Mouse (Mus musculus) CD8-positive naive resting alpha-beta T cell, adult 2 months (primary cell): ENCODE measurements around the gene Gm20683.
"Not testable (repeated sequence)": the region's sequence is repeated elsewhere in the genome, so short reads cannot be mapped to it uniquely, and the experiment has no call there.

Experiments used
- DNase-seq, 2 experiments: peaks; one replicate each; pipeline ENCODE4 v3.0.0; 2022; ENCODE audit warnings: low read depth in 2 of 2, low spot score in 2 of 2

Gene Gm20683

DNA sequence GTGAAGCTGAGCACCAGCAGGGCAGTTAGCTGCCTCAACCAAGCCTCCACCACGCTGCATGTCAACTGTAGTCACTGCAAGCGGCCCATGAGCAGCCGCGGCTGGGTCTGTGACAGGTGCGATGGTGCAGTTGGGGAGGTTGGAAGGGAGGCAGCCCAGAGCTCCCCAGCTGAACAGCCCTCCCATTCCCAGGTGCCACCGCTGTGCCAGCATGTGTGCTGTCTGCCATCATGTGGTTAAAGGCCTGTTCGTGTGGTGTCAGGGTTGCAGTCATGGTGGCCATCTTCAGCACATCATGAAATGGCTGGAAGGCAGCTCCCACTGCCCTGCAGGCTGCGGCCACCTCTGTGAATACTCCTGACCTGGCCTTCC lies 13.4 kb downstream of the Gm20683 start:
- DNase-seq = no peak

DNA sequence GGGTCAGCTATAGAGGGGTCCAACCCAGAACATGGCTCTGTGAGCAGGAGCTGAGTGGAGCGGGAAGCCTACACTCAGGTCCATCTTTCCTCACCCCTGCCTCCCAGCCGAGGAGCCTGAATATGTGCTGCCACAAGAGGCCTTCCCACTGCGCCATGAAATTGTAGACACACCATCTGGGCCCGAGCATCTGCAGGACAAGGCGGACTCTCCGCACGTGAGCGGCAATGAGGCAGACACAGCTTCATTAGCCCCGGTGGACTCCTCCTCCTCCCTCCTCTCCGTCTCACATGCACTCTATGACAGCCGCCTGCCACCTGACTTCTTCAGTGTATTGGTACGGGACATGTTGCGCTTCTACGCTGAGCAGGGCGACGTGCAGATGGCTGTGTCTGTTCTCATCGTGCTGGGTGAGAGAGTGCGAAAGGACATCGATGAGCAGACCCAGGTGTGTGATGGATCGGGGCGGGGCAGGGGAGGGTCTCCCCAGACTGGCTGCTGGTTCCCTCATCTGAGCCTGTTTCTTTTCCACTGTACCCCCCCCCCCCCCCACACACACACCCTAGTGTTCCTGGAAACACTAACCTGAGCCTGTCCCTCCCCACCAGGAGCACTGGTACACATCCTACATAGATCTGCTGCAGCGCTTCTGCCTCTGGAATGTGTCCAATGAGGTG lies 13.9 kb downstream of the Gm20683 start:
- DNase-seq = no peak

DNA sequence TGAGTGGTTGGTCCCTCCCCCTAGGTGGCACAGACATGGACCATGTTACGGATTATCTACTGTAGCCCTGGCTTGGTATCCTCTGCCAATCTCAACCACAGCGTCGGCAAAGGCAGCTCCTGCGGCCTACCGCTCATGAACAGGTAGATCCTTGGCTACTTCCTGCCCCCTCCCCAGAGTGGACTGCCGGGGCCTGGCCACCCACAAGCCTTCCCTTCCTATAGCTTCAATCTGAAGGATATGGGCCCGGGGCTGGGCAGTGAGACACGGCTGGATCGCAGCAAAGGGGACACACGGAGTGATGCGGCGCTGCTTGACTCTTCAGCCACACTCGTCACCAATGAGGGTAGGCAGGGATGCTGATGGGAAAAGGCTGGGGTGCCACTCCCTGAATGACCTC lies 14.6 kb downstream of the Gm20683 start:
- DNase-seq = no peak

- DNase-seq = no peak
Measured at GRCm38 (mm10) chr17:25825984-25826570, 15.5 kb downstream of the Gm20683 start.

DNA sequence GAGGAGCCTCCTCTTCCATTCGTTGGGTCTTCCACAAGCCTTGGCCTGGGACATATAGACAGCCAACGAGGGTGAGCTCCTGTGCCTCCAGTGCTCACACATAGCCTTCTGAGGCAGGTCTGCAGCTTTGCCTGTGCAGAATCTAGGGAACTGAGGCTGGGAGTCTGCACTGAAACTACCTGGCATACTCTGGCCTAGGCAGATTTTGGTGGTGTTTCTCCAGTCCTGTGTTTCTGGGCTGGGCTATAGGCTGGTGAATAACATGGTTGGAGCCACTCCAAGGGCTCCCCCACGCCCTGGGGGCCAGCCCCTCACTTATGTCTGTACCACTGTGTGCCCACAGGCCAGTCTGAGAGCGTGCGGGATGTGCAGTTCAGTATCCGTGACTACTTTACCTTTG lies 16.3 kb downstream of the Gm20683 start:
- DNase-seq = no peak

DNA sequence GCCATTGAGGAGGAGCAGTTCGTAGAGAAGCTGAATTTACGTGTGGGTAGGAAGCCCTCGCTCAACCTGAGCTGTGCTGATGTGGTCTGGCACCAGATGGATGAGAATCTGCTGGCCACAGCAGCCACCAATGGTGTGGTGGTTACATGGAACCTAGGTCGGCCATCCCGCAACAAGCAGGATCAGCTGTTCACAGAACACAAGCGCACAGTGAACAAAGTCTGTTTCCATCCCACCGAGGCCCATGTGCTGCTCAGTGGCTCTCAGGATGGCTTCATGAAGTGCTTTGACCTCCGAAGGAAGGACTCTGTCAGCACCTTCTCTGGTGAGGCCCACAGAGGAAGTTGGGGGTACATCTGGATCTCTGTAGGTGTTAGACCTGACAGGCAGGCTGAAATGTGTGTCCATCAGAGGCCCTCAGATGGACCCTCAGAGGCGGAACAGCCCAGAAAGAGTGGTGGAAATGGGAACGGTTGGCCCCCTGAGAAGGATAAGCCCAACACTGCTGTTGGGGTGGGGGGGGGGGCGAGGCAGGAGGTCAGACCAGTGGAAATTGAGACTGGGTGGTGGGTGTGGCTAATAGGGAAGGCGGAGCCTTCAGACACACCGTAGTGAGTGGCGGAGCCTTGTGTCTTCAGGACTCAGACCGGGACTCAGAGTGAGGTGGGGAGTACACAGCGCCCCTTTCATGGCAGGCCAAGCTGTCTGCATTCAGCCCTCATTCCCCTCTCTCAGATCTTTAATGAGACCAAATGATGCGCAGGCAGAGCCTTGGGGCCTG lies 17.0 kb downstream of the Gm20683 start:
- no peak for DNase-seq

DNA sequence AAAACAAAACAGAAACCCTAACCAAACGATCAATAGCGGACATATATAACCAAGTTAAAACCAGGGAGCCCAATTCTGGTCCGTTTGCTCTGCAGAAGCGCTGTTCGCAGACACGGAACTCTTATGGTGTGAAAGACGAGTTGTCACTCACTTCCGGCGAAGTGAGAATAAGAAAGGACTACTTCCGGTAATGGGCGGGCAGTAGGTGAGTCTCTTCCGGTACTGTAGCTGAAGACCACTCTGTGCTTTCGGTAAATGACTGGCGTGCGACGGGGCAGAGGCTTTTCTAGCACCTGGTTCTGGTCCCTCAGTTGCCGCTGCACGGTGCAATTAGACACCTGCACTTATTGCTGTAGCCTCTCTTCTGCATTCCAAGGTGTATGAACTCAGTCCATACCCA lies 18.1 kb downstream of the Gm20683 start, which contains the start of gene Wdr24:
Gene Wdr24, plus strand, starts transcription at position 176 of the 400 bp plus-strand sequence.
- peak; percentile 74 to 76 for DNase-seq

DNA sequence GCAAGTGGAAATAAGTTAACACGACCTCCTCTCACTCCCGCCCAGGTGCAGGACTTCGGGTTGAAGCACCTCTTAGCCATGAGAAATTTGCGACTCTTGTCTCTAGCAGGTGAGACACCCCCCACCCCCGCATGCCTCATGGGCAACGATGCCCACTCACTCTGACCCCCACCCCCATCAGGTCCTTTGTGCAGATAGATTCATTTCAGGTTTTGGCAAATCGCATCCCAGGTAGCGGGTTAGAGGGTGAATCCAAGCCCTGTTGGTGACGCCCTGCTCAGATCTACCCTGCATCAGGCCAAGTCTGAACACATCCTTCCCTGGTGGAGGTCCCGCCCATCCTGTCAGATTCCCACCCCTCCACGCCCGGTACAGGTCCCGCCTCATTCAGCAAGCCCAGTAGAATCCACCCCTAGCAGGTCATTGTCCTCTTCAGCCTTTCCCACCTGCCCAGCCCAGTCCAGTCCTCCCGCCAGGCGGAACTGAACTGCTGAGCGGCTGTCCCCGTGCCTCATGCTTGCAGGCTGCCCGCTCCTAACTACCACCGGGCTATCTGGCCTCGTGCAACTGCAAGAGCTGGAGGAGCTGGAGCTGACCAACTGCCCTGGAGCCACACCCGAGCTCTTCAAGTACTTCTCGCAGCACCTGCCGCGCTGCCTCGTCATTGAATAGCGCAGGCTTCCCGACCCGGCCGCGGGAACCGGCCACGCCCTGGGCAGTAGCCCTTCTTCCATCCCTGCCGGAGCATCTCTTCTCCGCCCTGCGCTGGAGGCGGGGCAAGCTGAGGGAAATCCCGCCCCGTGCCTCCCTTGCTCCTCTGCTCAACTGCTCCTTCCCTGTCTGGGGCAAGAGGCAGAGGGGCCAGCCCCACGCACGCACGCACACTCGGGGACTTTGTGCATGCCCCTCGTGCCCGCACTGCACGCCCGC lies 22.4 kb downstream of the Gm20683 start:
- DNase-seq = no peak

DNA sequence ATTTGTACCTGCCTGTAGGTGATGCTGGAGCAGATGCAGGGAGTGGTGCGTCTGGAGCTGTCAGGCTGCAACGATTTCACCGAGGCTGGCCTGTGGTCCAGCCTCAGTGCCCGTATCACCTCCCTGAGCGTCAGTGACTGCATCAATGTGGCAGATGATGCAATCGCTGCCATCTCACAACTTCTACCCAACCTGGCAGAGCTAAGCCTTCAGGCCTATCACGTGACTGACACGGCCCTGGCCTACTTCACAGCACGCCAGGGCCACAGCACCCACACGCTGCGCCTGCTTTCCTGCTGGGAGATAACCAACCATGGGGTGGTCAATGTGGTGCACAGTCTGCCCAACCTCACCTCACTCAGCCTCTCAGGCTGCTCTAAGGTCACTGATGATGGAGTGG lies 23.9 kb downstream of the Gm20683 start:
- no peak for DNase-seq

DNA sequence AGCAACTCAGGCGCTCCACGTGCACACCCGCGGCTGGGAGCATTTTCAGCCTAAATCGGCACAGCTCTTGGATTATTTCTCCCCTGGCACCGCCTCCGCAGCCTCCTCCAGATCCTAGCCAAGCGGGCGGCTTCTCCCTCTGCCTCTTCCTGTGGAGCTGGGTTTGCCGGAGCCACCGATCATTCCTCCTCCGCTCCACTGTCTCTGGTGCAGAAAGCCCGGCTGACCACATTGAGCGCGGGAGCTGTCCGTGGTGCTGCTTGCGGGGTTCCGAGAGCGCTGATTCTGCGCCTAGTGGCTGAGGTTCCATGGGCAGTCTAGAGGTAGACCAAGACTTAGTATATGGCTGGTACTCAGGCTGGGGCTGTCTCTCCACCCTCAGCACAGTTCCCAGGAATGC lies 28.1 kb downstream of the Gm20683 start:
- peak; percentile 58 to 76 for DNase-seq

GRCm38 (mm10) chr17:25810890-25811289 lies 30.7 kb downstream of the Gm20683 start:
- no peak for DNase-seq

- DNase-seq = no peak
Measured at GRCm38 (mm10) chr17:25809606-25810340, 31.8 kb downstream of the Gm20683 start.

GRCm38 (mm10) chr17:25808789-25809605 lies 32.6 kb downstream of the Gm20683 start, which contains the start of gene Fbxl16:
Fbxl16 (plus strand) TSS chr17:25809085.
- no peak for DNase-seq

- DNase-seq = no peak
Measured at GRCm38 (mm10) chr17:25808028-25808427, 33.5 kb downstream of the Gm20683 start.

- DNase-seq = not testable (repeated sequence)
Measured at GRCm38 (mm10) chr17:25807452-25807851, 34.1 kb downstream of the Gm20683 start.

GRCm38 (mm10) chr17:25806507-25806906 lies 35.1 kb downstream of the Gm20683 start:
- no peak for DNase-seq

GRCm38 (mm10) chr17:25802825-25803517 lies 38.6 kb downstream of the Gm20683 start:
- DNase-seq = no peak

DNA sequence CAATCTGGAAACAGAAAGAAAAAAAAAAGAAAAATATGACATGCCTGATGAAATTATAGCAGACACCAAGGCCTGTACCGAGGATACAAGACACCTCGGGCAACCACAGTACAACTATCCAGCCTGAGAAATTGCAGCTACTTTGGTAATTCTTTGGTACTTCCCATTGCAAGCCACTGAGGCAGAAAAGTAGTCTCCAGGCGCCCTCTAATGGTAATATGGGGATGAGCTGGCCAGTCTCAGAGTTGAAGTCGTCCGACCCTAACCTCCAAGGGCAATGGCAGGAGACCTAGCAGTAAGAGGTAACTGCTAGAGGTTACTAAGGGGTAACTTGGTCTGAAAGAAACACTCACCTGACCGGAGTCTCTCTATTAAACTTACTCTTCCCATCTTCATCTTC lies 40.5 kb downstream of the Gm20683 start:
- DNase-seq = peak; percentile 74 to 78

DNA sequence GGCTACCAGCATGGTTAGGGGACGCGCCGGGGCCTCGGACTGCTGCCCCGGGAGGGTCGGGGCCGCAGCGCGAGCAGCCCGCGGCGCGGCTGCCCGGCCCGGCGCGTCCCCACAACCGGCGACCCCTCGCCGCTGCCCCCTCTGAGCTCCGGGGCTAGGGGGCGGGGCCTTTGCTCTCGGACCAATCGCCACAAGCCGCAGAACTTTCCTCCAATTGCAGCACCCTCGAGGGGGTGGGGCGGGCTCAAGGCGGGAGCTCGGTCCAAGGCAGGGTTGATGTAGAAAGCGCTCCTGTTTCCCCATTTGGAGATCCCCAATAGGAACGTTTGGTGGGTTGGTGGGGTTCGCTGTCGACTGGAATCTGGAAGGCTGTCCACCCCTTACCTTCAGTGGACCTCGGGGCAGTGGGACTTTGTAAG lies 44.6 kb downstream of the Gm20683 start, which contains the start of gene Metrn:
Gene Metrn, minus strand, starts transcription at position 186 of the 419 bp plus-strand sequence.
- DNase-seq = peak; percentile 68 to 75
